Mouse (Mus musculus): Measurements from ENCODE around the gene Pdcl3. TPM values are rescaled to one million over a fixed set of nuclear protein-coding genes. Genes with fewer than 3 reads are reported as not detected.
"Not testable (repeated sequence)": the region's sequence is repeated elsewhere in the genome, so short reads cannot be mapped to it uniquely, and the experiment has no call there.

Gene Pdcl3
- polyA plus RNA-seq, 1 experiment from 2014 or later: 158 TPM

- 88% methylated on average over 7 of the region's 7 CpGs for WGBS
- H3K9me3 ChIP-seq: no peaks in the 10 kb centered on the region
- no peak overlapping the region for H3K27ac ChIP-seq
- H3K4me2 ChIP-seq (replicated peaks): no peak overlapping the region
- ATAC-seq: no peak
- peaks cover 21% of the 10 kb centered on the region for H3K4me1 ChIP-seq (replicated peaks)
- 0 out of 2 replicates have a peak, but pooled peaks cover 3% of the 10 kb centered on the region for H3K27me3 ChIP-seq
- H3K9ac ChIP-seq (replicated peaks): no peak overlapping the region
- no peak overlapping the region for H3K4me3 ChIP-seq (replicated peaks)
- H3K36me3 ChIP-seq: no peaks in the 10 kb centered on the region
Measured at GRCm38 (mm10) chr1:39029176-39029575, 43.8 kb downstream of the Pdcl3 start.

GRCm38 (mm10) chr1:39030108-39030507 is 44.7 kb downstream of the Pdcl3 start:
- Histone ChIP-seq H3K27ac (no peak overlapping the region), H3K27me3 (0 out of 2 replicates have a peak, but pooled peaks cover 3% of the 10 kb centered on the region)
- 13% methylated on average over 7 of the region's 7 CpGs for WGBS

GRCm38 (mm10) chr1:39035817-39036216 is 50.4 kb downstream of the Pdcl3 start:
- Histone ChIP-seq H3K36me3 (no peaks in the 10 kb centered on the region), H3K4me1 (replicated peaks) (no peaks in the 10 kb centered on the region), H3K27ac (no peak overlapping the region), H3K9ac (replicated peaks) (no peak overlapping the region), H3K9me3 (no peaks in the 10 kb centered on the region), H3K27me3 (no peaks in the 10 kb centered on the region), H3K4me3 (replicated peaks) (no peak overlapping the region), H3K4me2 (replicated peaks) (no peak overlapping the region)
- no peak for ATAC-seq
- WGBS: 85% methylated on average over 9 of the region's 9 CpGs

More at GRCm38 (mm10) chr1:39030108-39030507, 44.7 kb downstream of the Pdcl3 start:
- 0 out of 2 replicates have a peak overlapping the region, but pooled peaks have one; percentile 1 for H3K4me3 ChIP-seq (replicated peaks)
- no peaks in the 10 kb centered on the region for H3K36me3 ChIP-seq
- no peaks in the 10 kb centered on the region for H3K9me3 ChIP-seq
- ATAC-seq: no peak
- peak overlapping the region; percentile 43 for H3K4me2 ChIP-seq (replicated peaks)
- H3K9ac ChIP-seq (replicated peaks): 0 out of 2 replicates have a peak overlapping the region, but pooled peaks have one; percentile 36
- peaks cover 11% of the 10 kb centered on the region for H3K4me1 ChIP-seq (replicated peaks)

GRCm38 (mm10) chr1:39042188-39042587 is 56.8 kb downstream of the Pdcl3 start:
- Histone ChIP-seq H3K27me3 (no peaks in the 10 kb centered on the region), H3K36me3 (no peaks in the 10 kb centered on the region), H3K9ac (replicated peaks) (no peak overlapping the region), H3K9me3 (no peaks in the 10 kb centered on the region), H3K27ac (no peak overlapping the region), H3K4me3 (replicated peaks) (no peak overlapping the region), H3K4me1 (replicated peaks) (no peaks in the 10 kb centered on the region), H3K4me2 (replicated peaks) (no peak overlapping the region)
- ATAC-seq: no peak
- 68% methylated on average over 2 of the region's 2 CpGs for WGBS

GRCm38 (mm10) chr1:39044442-39044841 is 59.0 kb downstream of the Pdcl3 start:
- not testable (repeated sequence) for H3K27me3 ChIP-seq

GRCm38 (mm10) chr1:39046689-39047088 is 61.3 kb downstream of the Pdcl3 start:
- 10% methylated on average over 7 of the region's 7 CpGs for WGBS
- no peak overlapping the region for H3K9ac ChIP-seq (replicated peaks)
- 0 out of 2 replicates have a peak, but pooled peaks cover 7% of the 10 kb centered on the region for H3K9me3 ChIP-seq
- H3K4me1 ChIP-seq (replicated peaks): no peaks in the 10 kb centered on the region
- no peak for ATAC-seq
- no peak overlapping the region for H3K4me3 ChIP-seq (replicated peaks)
- no peak overlapping the region for H3K4me2 ChIP-seq (replicated peaks)
- H3K27me3 ChIP-seq: no peaks in the 10 kb centered on the region
- no peak overlapping the region for H3K27ac ChIP-seq
- H3K36me3 ChIP-seq: no peaks in the 10 kb centered on the region

More at GRCm38 (mm10) chr1:39044442-39044841, 59.0 kb downstream of the Pdcl3 start:
- not testable (repeated sequence) for H3K9ac ChIP-seq (replicated peaks); ATAC-seq; H3K4me2 ChIP-seq (replicated peaks); H3K27ac ChIP-seq; H3K4me1 ChIP-seq (replicated peaks); H3K9me3 ChIP-seq; H3K4me3 ChIP-seq (replicated peaks); H3K36me3 ChIP-seq
- 91% methylated on average over 1 of the region's 1 CpGs for WGBS

Other genes starting within 250 kb of the Pdcl3 start
- gene Lonrf2, start 148.9 kb upstream of the Pdcl3 start, polyA plus RNA-seq (2015; fragmentation: Nextera tagmentation; extraction: Ambion mirVana): 12.5 and 14.1 TPM in 2 replicates
- gene Chst10, start 87.4 kb upstream of the Pdcl3 start, polyA plus RNA-seq (2015; fragmentation: Nextera tagmentation; extraction: Ambion mirVana): 45.9 and 46.6 TPM in 2 replicates
- gene Nms, start 46.5 kb upstream of the Pdcl3 start, polyA plus RNA-seq (2015; fragmentation: Nextera tagmentation; extraction: Ambion mirVana): 0.43 TPM in 1 of 2 replicates, not detected in the other
- gene Npas2, start 208.1 kb downstream of the Pdcl3 start, polyA plus RNA-seq (2015; fragmentation: Nextera tagmentation; extraction: Ambion mirVana): 0.15 and 0.46 TPM in 2 replicates